Mouse (Mus musculus) C2C12 (cell line): ENCODE measurements around the gene Hk2. TPM values are rescaled to one million over a fixed set of nuclear protein-coding genes. Genes with fewer than 3 reads are reported as not detected.
A peak's percentile ranks its signal among the peaks of the same experiment; 100 is the strongest.

Experiments used
- H3K27me3 ChIP-seq: one replicate; pipeline ENCODE4 v1.6.1; 2011; ENCODE audit not compliant: control insufficient read depth, insufficient read depth, insufficient read length
- H3K36me3 ChIP-seq: one replicate; pipeline ENCODE4 v1.6.1; 2011; ENCODE audit not compliant: control insufficient read depth, insufficient read depth
- H3K4me3 ChIP-seq: one replicate; pipeline ENCODE4 v1.5.1; 2011; ENCODE audit warnings: mild to moderate bottlenecking, control low read depth; ENCODE audit not compliant: poor library complexity, insufficient read depth, severe bottlenecking
- H3K79me2 ChIP-seq: one replicate; pipeline ENCODE4 v1.6.1; 2011; ENCODE audit not compliant: control insufficient read depth, insufficient read depth
- H3K79me3 ChIP-seq: one replicate; pipeline ENCODE4 v1.6.1; 2011; ENCODE audit warnings: low read depth, control low read depth
- H3ac ChIP-seq: one replicate; pipeline ENCODE3; 2011; ENCODE audit warnings: low read depth; ENCODE audit not compliant: control insufficient read depth, insufficient read length
- CEBPB ChIP-seq: IDR thresholded peaks from one replicate; pipeline ENCODE4 v1.6.1; 2011; ENCODE audit warnings: low read depth, mild to moderate bottlenecking, control low read depth, moderate library complexity
- CTCF ChIP-seq: IDR thresholded peaks from one replicate; pipeline ENCODE4 v1.5.1; 2011; ENCODE audit not compliant: control insufficient read depth, insufficient read depth, insufficient read length
- FOSL1 ChIP-seq: IDR thresholded peaks from one replicate; pipeline ENCODE4 v1.8.0; 2011; ENCODE audit warnings: mild to moderate bottlenecking, low read length; ENCODE audit not compliant: poor library complexity, insufficient read depth, severe bottlenecking
- MAX ChIP-seq: IDR thresholded peaks from one replicate; pipeline ENCODE4 v1.6.1; 2011; ENCODE audit warnings: mild to moderate bottlenecking, control low read depth
- MYOD1 ChIP-seq: IDR thresholded peaks from one replicate; pipeline ENCODE4 v1.6.1; 2011; ENCODE audit warnings: low read depth; ENCODE audit not compliant: control insufficient read depth, insufficient read length
- MYOG ChIP-seq: IDR thresholded peaks from one replicate; pipeline ENCODE4 v1.6.1; 2011; ENCODE audit not compliant: control insufficient read depth, insufficient read length; ENCODE audit errors: extremely low read depth
- USF1 ChIP-seq: IDR thresholded peaks from one replicate; pipeline ENCODE4 v1.6.1; 2011; ENCODE audit warnings: low read depth, mild to moderate bottlenecking, control low read depth, moderate library complexity
- polyA plus RNA-seq: library from polyadenylated mRNA; unstranded; fragments of >200 nt; fragmentation: generic; extraction: Trizol; gene quantifications from one replicate; pipeline ENCODE4 v1.2.1, GENCODE M21; 2012; ENCODE audit warnings: missing spikeins

Gene Hk2
- polyA plus RNA-seq, 1 experiment: 24.3 TPM

GRCm38 (mm10) chr6:82767734-82768586 is 6.3 kb downstream of the Hk2 start:
- no peak for TF ChIP-seq CTCF
- no peak for TF ChIP-seq MYOD1
- TF ChIP-seq FOSL1: no peak
- no peak for TF ChIP-seq CEBPB
- no peak for TF ChIP-seq USF1
- TF ChIP-seq MAX: no peak
- no peak for TF ChIP-seq MYOG
- H3ac ChIP-seq: no peak overlapping the region
- peaks cover 100% of the 10 kb centered on the region for H3K79me2 ChIP-seq
- no peak overlapping the region for H3K4me3 ChIP-seq
- peaks cover 93% of the 10 kb centered on the region for H3K79me3 ChIP-seq
- peaks cover 5% of the 10 kb centered on the region for H3K36me3 ChIP-seq
- no peaks in the 10 kb centered on the region for H3K27me3 ChIP-seq

DNA sequence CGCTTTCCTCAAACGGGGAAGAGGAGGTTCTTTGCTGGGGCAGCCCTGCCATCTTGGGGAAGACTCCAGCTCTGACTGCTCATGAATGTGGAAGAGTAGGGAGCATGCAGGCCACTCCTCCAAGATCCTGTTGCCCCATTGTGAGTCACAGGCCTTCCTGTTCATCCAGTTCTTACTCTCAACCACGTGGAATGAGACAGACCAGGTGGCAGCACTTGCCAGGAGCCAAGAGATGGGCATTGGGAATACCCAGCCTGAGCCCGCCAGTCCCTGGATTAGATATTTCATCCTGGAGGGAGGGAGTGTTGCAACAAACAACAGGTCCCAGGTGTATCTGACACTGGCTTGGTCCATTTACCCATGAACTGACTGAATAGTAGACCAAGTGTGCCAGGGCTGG is 7.6 kb downstream of the Hk2 start:
- TF ChIP-seq CTCF: no peak
- TF ChIP-seq MYOD1: peak; percentile 14

DNA sequence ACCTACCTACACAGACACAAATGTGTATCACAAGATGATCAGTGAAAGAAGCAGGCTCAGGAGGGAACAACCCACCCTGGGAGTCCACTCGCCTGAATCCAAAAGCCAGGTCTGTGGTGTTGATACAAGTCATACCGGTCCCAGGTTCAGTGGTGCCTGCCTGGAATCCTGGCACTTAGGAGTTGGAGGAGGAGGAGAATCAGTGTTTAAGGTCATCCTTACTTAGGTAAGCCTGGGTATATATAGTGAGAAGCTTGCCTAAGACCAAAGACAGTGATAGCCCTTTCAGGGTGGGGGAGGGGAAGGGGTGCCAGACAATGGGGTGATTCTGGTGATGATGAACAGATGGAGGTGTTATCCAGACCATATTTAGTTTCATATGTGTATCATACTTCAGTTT is 9.0 kb downstream of the Hk2 start:
- no peak overlapping the region for H3K4me3 ChIP-seq
- no peaks in the 10 kb centered on the region for H3K36me3 ChIP-seq
- peaks cover 79% of the 10 kb centered on the region for H3K79me3 ChIP-seq
- H3K79me2 ChIP-seq: peaks cover 97% of the 10 kb centered on the region
- no peak overlapping the region for H3ac ChIP-seq
- no peaks in the 10 kb centered on the region for H3K27me3 ChIP-seq
- TF ChIP-seq MYOG (no peak), CEBPB (no peak), MAX (no peak), USF1 (no peak), CTCF (no peak), MYOD1 (no peak), FOSL1 (no peak)

More for the DNA sequence above, 7.6 kb downstream of the Hk2 start:
- H3K36me3 ChIP-seq: peaks cover 5% of the 10 kb centered on the region
- no peaks in the 10 kb centered on the region for H3K27me3 ChIP-seq
- peaks cover 100% of the 10 kb centered on the region for H3K79me2 ChIP-seq
- H3K4me3 ChIP-seq: no peak overlapping the region
- no peak overlapping the region for H3ac ChIP-seq
- peaks cover 89% of the 10 kb centered on the region for H3K79me3 ChIP-seq

- no peak for TF ChIP-seq FOSL1
- no peak for TF ChIP-seq CTCF
- TF ChIP-seq MAX: no peak
- no peak for TF ChIP-seq MYOD1
- TF ChIP-seq USF1: no peak
- TF ChIP-seq MYOG: no peak
- no peak for TF ChIP-seq CEBPB
- Histone ChIP-seq H3ac (no peak overlapping the region), H3K27me3 (no peaks in the 10 kb centered on the region), H3K79me3 (peaks cover 74% of the 10 kb centered on the region), H3K36me3 (peaks cover 5% of the 10 kb centered on the region), H3K79me2 (peaks cover 96% of the 10 kb centered on the region), H3K4me3 (no peak overlapping the region)
These were observed 10.3 kb downstream of the Hk2 start for GRCm38 (mm10) chr6:82763871-82764503.

DNA sequence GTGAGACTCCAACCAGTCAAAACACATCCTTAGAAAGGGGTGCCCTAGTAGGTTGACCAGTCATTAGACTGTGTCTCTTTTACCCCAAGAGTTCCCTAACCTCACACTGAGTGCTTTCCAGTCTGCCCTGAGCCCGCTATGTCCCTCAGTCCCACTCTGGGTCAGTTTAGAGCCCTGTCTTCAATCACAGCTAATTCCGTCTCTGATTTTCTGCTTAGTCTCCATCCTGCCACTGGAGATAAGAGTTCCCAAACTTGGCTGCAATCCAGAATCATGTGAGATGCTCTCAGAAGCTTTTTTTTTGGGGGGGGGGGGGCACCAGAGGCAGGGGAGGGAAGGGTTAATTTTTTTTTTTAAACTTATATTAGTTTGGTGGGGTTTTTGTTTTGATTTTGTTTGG is 11.5 kb downstream of the Hk2 start:
- Histone ChIP-seq H3K4me3 (no peak overlapping the region), H3ac (no peak overlapping the region), H3K27me3 (no peaks in the 10 kb centered on the region), H3K79me2 (peaks cover 95% of the 10 kb centered on the region), H3K79me3 (peaks cover 67% of the 10 kb centered on the region), H3K36me3 (peaks cover 13% of the 10 kb centered on the region)
- TF ChIP-seq MYOD1 (no peak), USF1 (no peak), MYOG (no peak), CTCF (no peak), MAX (no peak), FOSL1 (no peak), CEBPB (no peak)
